Mouse (Mus musculus) intestine, embryonic 15.5 days (tissue): Measurements from ENCODE around the gene Ube2j2. TPM values are rescaled to one million over a fixed set of nuclear protein-coding genes. Genes with fewer than 3 reads are reported as not detected.

Source experiments
- ATAC-seq: fragments of 200-750 bp; cut with Nextera tagmentation; 2 replicates; pipeline ENCODE4 v1.8.0; 2017; ENCODE audit warnings: moderate TSS enrichment, moderate library complexity
- H3K27ac ChIP-seq: fragments of 300-500 bp; sonication (generic); 2 replicates; pipeline ENCODE4 v1.5.1; 2015; ENCODE audit warnings: mild to moderate bottlenecking, inconsistent platforms
- H3K27me3 ChIP-seq: fragments of 300-500 bp; sonication (generic); replicated peaks from 2 replicates; pipeline ENCODE4 v1.6.1; 2015; ENCODE audit warnings: inconsistent platforms
- H3K36me3 ChIP-seq: fragments of 300-500 bp; sonication (generic); 2 replicates; pipeline ENCODE4 v1.6.1; 2015; ENCODE audit warnings: inconsistent platforms
- H3K4me1 ChIP-seq: fragments of 300-500 bp; sonication (generic); replicated peaks from 2 replicates; pipeline ENCODE4 v1.6.1; 2015; ENCODE audit warnings: inconsistent platforms
- H3K4me2 ChIP-seq: fragments of 300-500 bp; sonication (generic); replicated peaks from 2 replicates; pipeline ENCODE4 v1.6.1; 2015; ENCODE audit warnings: mild to moderate bottlenecking, inconsistent platforms
- H3K4me3 ChIP-seq: fragments of 300-500 bp; sonication (generic); replicated peaks from 2 replicates; pipeline ENCODE4 v1.5.1; 2015; ENCODE audit warnings: inconsistent platforms
- H3K9ac ChIP-seq: fragments of 300-500 bp; sonication (generic); 2 replicates; pipeline ENCODE4 v1.6.1; 2015; ENCODE audit warnings: inconsistent platforms
- H3K9me3 ChIP-seq: fragments of 300-500 bp; sonication (generic); 2 replicates; pipeline ENCODE4 v1.6.1; 2016; ENCODE audit warnings: inconsistent platforms
- WGBS: fragments of 180-500 bp; shearing (Covaris S2); methylation state at CpG from one replicate; pipeline ENCODE4 v1.1.7; 2015; 5-methylcytosine and 5-hydroxymethylcytosine counted together
- polyA plus RNA-seq: library from polyadenylated mRNA; unstranded; fragments of >200 nt; fragmentation: Nextera tagmentation; extraction: Ambion mirVana; gene quantifications from 2 replicates; pipeline ENCODE4 v1.2.1, GENCODE M21; 2015

Ube2j2 gene
- polyA plus RNA-seq, 1 experiment from 2014 or later, result 100 TPM

- 0 out of 2 replicates have a peak overlapping the region, but pooled peaks have one; percentile 23 for H3K27ac ChIP-seq
- 58% methylated on average over 13 of the region's 13 CpGs for WGBS
- no peak overlapping the region for H3K9ac ChIP-seq
Measured at GRCm38 (mm10) chr4:155969043-155969653, 25.5 kb downstream of the Ube2j2 start.

GRCm38 (mm10) chr4:155970286-155970685 lies 26.7 kb downstream of the Ube2j2 start:
- H3K9me3 ChIP-seq, result no peaks in the 10 kb centered on the region
- 0 out of 2 replicates have a peak, but pooled peaks cover 5% of the 10 kb centered on the region for H3K4me1 ChIP-seq
- no peak overlapping the region for H3K27ac ChIP-seq
- no peak for ATAC-seq
- H3K9ac ChIP-seq, result no peak overlapping the region
- no peak overlapping the region for H3K4me2 ChIP-seq
- 0 out of 2 replicates have a peak, but pooled peaks cover 4% of the 10 kb centered on the region for H3K36me3 ChIP-seq
- no peaks in the 10 kb centered on the region for H3K27me3 ChIP-seq
- H3K4me3 ChIP-seq, result no peak overlapping the region
- WGBS, result 72% methylated on average over 5 of the region's 5 CpGs

More at GRCm38 (mm10) chr4:155969043-155969653, 25.5 kb downstream of the Ube2j2 start:
- ATAC-seq, result peak; percentile 84
- Histone ChIP-seq H3K4me3 (no peak overlapping the region), H3K4me1 (0 out of 2 replicates have a peak, but pooled peaks cover 5% of the 10 kb centered on the region), H3K27me3 (no peaks in the 10 kb centered on the region), H3K9me3 (no peaks in the 10 kb centered on the region), H3K4me2 (no peak overlapping the region; the same call in 1 of the 2 replicates), H3K36me3 (0 out of 2 replicates have a peak, but pooled peaks cover 6% of the 10 kb centered on the region)

DNA sequence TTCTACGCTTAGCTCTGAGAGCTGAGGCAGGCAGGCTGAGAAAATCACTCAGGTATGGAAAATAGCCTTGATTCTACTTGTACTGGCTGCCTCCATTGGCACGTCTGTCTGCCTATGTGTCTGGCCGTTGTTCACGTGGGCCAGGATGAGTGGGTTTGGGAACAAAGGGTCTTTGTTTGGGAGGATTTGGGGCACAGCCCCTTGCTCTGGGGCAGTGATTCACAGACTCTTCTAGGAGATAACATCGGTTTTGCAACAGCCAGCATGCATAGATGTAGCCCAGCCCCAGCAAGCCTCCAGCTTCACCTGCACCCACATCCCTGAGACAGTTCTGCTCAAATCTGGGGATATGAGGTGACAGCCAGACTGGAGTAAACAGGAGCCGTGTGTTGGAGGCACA lies 29.0 kb downstream of the Ube2j2 start:
- H3K4me3 ChIP-seq, result no peak overlapping the region
- H3K9me3 ChIP-seq, result no peaks in the 10 kb centered on the region
- no peaks in the 10 kb centered on the region for H3K27me3 ChIP-seq
- no peak for ATAC-seq
- H3K4me1 ChIP-seq, result 0 out of 2 replicates have a peak, but pooled peaks cover 5% of the 10 kb centered on the region
- no peak overlapping the region for H3K27ac ChIP-seq
- H3K9ac ChIP-seq, result no peak overlapping the region
- WGBS, result 73% methylated on average over 6 of the region's 6 CpGs
- no peaks in the 10 kb centered on the region for H3K36me3 ChIP-seq
- no peak overlapping the region for H3K4me2 ChIP-seq

DNA sequence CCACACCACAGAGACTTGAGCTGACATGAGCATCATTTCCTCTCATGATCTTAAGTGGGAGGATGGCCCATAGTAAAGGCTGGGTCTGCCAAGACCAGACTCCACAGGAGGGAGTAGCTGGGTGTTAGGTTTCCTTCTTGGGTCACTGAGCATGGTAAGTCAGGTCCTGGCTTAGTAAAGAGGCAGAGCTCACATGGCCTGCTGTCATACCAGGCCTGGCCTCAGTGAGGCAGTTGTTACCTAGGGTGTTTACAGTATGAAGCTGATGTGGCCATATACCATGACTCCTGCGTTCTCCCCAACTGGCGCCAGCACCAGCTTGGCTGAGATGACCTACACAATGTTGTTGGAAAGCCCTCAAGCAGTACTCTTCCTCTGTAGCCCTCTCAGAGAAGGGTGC lies 29.6 kb downstream of the Ube2j2 start:
- Histone ChIP-seq H3K9me3 (no peaks in the 10 kb centered on the region), H3K4me3 (no peak overlapping the region), H3K4me1 (0 out of 2 replicates have a peak, but pooled peaks cover 5% of the 10 kb centered on the region), H3K4me2 (no peak overlapping the region), H3K27ac (no peak overlapping the region), H3K9ac (no peak overlapping the region), H3K27me3 (no peaks in the 10 kb centered on the region), H3K36me3 (no peaks in the 10 kb centered on the region)
- no peak for ATAC-seq
- WGBS, result 72% methylated on average over 2 of the region's 2 CpGs

DNA sequence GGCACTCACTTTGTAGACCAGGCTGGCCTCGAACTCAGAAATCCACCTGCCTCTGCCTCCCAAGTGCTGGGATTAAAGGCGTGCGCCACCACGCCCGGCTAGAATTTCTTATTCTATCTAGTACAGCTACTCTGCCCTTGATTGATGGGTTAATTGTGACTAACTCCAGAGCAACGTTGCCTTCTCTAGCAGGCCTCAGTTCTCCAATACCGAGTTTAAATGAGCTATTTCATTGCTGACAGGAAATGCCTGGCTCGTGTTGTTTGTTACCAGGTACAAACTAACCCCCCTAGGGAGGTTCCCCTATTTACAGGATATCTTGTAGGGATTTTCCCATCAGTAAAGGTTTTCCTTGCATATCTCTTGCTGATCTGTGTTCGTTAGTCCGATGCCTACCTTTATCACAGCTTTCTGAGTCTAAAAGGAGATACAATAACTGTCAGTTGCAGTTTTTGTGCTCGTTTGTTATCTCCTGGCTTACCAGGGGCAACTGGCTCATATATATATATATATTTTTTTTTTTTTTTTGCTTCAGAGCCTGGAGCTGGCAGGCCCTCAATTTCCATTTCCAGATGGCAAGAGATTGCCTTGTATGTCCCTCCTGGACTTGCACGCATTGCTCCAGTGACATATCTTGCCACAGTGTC lies 37.9 kb downstream of the Ube2j2 start:
- Histone ChIP-seq H3K4me2 (no peak overlapping the region), H3K27ac (no peak overlapping the region), H3K9ac (no peak overlapping the region), H3K4me1 (no peaks in the 10 kb centered on the region), H3K27me3 (no peaks in the 10 kb centered on the region), H3K4me3 (no peak overlapping the region), H3K36me3 (no peaks in the 10 kb centered on the region), H3K9me3 (no peaks in the 10 kb centered on the region)
- ATAC-seq, result no peak
- WGBS, result 75% methylated on average over 12 of the region's 12 CpGs

GRCm38 (mm10) chr4:155983788-155984187 lies 40.2 kb downstream of the Ube2j2 start:
- Histone ChIP-seq H3K36me3 (no peaks in the 10 kb centered on the region), H3K27me3 (no peaks in the 10 kb centered on the region), H3K4me1 (no peaks in the 10 kb centered on the region), H3K9ac (0 out of 2 replicates have a peak overlapping the region, but pooled peaks have one; percentile 15), H3K9me3 (no peaks in the 10 kb centered on the region), H3K4me2 (no peak overlapping the region), H3K4me3 (no peak overlapping the region), H3K27ac (no peak overlapping the region)
- no peak for ATAC-seq
- WGBS, result 19% methylated on average over 2 of the region's 2 CpGs

DNA sequence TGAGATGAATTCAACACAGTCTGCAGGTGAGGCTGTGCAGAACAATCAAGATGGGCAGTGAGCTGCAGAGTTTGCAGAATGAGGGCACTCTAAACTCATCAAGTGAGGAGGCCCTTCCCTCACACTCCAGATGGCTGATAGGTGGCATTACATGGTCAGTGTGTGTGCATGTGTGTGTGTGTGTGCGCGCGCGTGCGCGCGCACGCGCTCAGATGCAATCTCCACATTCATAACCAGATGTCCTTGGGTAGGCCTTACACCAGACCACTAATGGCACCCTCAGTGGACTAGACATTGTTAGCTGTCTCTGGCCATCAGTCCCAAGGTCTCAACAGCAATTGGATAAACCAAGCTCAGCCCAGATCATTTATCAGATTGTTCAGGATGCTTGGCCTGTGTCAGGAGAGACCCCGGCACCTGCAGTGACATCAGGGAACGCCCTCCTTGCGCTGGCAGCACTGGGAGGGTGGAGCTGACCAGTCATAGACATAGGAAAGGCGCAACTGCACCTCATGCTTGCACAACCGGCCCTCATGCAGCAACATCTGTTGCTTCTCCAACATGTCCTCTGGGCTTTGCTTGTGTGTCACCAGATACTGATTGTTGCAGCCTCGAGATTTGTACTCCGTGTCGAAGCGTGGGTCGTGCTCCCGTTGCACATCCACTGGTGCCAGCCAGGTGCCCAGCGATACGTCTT lies 47.7 kb downstream of the Ube2j2 start:
- Histone ChIP-seq H3K27me3 (no peaks in the 10 kb centered on the region), H3K4me2 (peak overlapping the region; percentile 93), H3K4me3 (peak overlapping the region; percentile 94), H3K9me3 (no peaks in the 10 kb centered on the region), H3K27ac (peak overlapping the region; percentile 97; the same call in 1 of the 2 replicates), H3K9ac (peak overlapping the region; percentile 85), H3K4me1 (peaks cover 20% of the 10 kb centered on the region), H3K36me3 (no peaks in the 10 kb centered on the region)
- ATAC-seq, result no peak
- 81% methylated on average over 22 of the region's 22 CpGs for WGBS

DNA sequence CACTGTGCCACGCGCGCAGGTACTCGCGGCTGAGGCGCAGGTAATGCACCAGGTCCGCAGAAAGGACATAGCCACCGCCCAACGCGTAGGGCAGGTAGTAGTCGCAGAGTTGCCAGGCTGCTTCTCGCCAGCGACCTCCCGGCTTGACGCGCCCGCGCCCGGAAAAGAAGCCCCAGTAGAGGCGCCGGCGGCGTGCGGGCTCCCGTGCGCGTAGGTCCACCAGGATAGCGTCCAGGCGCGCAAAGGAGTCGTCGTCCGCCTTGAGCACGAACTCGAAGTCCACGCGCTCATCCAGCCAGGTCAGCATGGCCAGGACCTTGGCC lies 48.2 kb downstream of the Ube2j2 start:
- peaks cover 20% of the 10 kb centered on the region for H3K4me1 ChIP-seq
- H3K27me3 ChIP-seq, result no peaks in the 10 kb centered on the region
- peak overlapping the region; percentile 93 for H3K4me2 ChIP-seq
- peaks cover 4% of the 10 kb centered on the region; the same call in 1 of the 2 replicates for H3K36me3 ChIP-seq
- 23% methylated on average over 37 of the region's 37 CpGs for WGBS
- peak overlapping the region; percentile 94 for H3K4me3 ChIP-seq
- H3K9me3 ChIP-seq, result no peaks in the 10 kb centered on the region
- no peak; the same call in 1 of the 2 replicates for ATAC-seq
- peak overlapping the region; percentile 97 for H3K27ac ChIP-seq
- peak overlapping the region; percentile 85 for H3K9ac ChIP-seq

GRCm38 (mm10) chr4:155992241-155992905 lies 48.7 kb downstream of the Ube2j2 start, which contains the start of the genes B3galt6 and Sdf4:
TSS of gene B3galt6 (minus strand) at chr4:155992649.
TSS of gene Sdf4 (plus strand) at chr4:155992872.
- under 1% methylated on average over 99 of the region's 99 CpGs for WGBS
- peak; percentile 89 for ATAC-seq
- Histone ChIP-seq H3K4me1 (peaks cover 20% of the 10 kb centered on the region), H3K4me3 (peak within 1 kb of the TSS; percentile 94), H3K27me3 (no peaks in the 10 kb centered on the region), H3K36me3 (peaks cover 6% of the 10 kb centered on the region), H3K27ac (peak within 1 kb of the TSS; percentile 97), H3K9ac (peak within 1 kb of the TSS; percentile 89), H3K9me3 (no peaks in the 10 kb centered on the region), H3K4me2 (peak within 1 kb of the TSS; percentile 93)

DNA sequence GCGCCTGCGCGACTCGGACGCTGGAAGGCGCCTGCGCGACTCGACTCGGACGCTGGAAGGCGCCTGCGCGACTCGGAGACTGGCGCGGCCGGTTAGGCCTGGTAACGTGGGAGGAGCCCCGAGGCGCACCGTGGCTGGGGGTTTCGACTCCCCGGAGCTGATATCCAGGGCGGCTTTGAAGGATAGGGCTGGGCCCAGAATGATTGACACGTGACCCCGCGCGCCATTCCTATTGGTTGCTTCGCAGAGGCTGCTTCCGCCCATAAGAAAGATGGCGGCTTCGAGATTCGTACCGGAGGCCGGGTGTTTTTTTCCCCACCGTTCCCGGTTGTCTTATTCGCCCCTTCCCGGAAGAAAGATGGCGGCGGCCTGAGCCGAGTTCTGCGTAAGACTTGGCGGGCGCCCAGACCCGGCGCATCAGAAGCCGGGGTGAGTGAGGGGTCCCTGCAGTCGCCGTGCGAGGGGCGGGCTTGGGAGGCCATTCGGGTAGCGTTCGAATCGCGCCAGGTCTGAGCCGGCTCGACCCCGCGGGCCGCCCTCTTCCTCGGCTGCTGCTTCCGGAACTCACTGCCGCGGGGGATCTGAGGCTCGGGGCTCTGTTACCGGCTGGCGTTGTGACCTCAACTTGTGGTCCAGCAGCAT lies 49.4 kb downstream of the Ube2j2 start:
- WGBS, result under 1% methylated on average over 70 of the region's 70 CpGs
- H3K4me3 ChIP-seq, result peak overlapping the region; percentile 94
- no peaks in the 10 kb centered on the region for H3K9me3 ChIP-seq
- H3K27ac ChIP-seq, result peak overlapping the region; percentile 94
- H3K27me3 ChIP-seq, result no peaks in the 10 kb centered on the region
- peaks cover 12% of the 10 kb centered on the region for H3K36me3 ChIP-seq
- peak overlapping the region; percentile 89 for H3K9ac ChIP-seq
- peak overlapping the region; percentile 60 for H3K4me2 ChIP-seq
- H3K4me1 ChIP-seq, result peaks cover 20% of the 10 kb centered on the region
- ATAC-seq, result peak; percentile 88

GRCm38 (mm10) chr4:155993606-155994005 lies 50.0 kb downstream of the Ube2j2 start:
- Histone ChIP-seq H3K4me3 (peak overlapping the region; percentile 94), H3K36me3 (peaks cover 14% of the 10 kb centered on the region), H3K4me2 (peak overlapping the region; percentile 60), H3K9me3 (no peaks in the 10 kb centered on the region), H3K4me1 (peaks cover 20% of the 10 kb centered on the region), H3K27ac (peak overlapping the region; percentile 94), H3K9ac (peak overlapping the region; percentile 89), H3K27me3 (no peaks in the 10 kb centered on the region)
- WGBS, result 4% methylated on average over 15 of the region's 15 CpGs
- no peak for ATAC-seq
